Mouse (Mus musculus) thymus, postnatal 36 days (tissue): ENCODE measurements at regions not wholly inside any gene's neighbourhood (a gene's known extent, or its start where the extent isn't known, plus 50 kb on each side); places are given as distances from the start of the nearest gene placed in this dataset.

ENCODE experiments used
- DNase-seq, 2 experiments: peaks; one replicate each; pipeline ENCODE4 v3.0.0; 2022; ENCODE audit warnings: mixed read lengths in 2 of 2

DNA sequence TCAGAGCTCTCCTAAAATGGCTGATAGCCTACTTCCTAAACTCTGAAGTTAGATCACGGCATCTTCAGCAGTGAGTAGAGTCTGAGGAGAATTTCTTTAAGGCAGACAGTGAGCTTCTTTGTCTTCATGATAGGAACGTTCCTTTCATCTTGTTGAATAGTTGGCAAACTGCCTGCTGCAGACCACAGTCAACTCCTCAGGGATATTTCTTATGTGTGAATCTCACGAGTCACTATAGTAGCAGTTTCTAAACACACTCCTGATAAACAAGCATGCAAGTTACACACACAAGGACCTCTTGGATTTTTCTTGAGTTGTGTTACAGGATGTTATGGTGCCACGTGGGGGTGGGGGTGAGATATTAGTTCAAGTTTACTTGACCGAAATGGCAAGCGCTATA lies 205.2 kb downstream of the Gm11077 start:
- DNase-seq: no peak

DNA sequence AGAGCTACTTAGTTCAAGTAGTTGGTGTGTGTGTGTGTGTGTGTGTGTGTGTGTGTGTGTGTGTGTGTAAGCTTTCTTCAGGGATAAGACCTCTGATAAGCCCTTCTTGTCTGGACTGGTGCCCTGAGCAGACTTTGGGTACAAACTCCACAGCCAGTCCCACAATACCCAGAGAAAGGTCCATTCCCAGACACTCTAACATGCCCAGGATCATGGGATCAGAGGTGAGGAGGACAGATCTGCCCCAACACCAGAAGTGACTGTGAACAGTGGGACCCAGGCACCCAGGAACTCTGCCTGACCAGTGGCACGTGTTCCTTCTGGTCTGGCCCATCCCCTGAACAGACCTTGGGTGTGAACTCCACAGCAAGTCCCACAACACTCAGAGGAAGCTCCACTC lies 208.9 kb downstream of the Gm11077 start:
- DNase-seq: no peak

DNA sequence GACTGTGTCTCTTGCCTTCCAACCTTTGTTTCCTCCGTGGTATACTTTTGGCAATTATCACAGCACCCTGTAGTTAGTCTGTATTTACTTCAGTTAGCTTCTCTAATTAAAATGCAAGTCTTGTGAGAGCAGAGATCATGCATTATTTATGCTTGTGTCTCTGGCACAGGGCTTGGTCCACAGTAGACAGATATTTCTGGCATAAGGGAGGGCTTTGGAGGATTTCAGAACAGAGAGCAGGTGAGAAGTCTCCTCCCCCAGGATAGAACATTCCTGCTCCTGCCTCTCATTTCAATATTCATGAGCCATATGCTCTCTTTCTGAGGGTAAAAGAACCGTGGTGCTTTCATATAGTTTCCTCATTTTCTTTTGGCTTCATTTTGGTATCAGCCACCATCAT lies 217.6 kb downstream of the Gm11077 start:
- DNase-seq: no peak

DNA sequence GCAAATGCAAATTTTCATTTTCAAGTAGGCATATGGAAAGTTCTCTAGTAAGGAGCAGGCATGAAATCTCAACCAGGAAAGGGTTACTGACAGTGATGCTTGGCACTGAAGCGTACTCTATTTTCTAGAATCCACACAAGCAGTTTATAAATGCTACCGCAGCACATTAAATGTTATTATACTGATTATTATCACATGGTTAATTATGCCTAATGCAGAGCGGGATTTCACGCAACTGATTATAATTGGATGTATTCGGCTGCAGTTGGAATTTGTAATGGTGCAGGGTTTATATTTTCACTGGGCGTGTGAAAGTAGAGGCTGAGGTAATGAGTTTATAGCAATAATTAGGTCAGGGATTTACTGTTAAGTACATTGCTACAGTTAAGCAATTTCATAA lies 221.4 kb downstream of the Gm11077 start:
- DNase-seq: no peak

DNA sequence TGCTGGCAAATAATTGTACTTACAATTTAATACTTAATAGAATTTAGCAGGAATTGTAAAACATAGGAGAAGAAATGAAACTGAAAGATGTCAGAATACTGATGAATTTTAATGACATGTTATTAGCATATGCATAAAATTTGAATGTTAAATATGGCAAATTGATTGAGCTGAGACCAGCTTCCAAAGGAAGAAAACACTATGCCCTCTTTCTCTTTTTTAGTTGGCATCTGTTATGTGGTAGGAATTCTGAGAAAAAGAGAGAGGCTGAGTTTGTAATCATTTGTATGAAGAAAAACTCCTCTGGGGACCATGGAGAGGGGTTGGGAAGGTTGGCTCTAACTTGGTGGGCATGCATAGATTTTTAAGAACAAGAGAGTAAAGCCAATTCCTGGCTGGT lies 224.2 kb downstream of the Gm11077 start:
- DNase-seq: no peak

DNA sequence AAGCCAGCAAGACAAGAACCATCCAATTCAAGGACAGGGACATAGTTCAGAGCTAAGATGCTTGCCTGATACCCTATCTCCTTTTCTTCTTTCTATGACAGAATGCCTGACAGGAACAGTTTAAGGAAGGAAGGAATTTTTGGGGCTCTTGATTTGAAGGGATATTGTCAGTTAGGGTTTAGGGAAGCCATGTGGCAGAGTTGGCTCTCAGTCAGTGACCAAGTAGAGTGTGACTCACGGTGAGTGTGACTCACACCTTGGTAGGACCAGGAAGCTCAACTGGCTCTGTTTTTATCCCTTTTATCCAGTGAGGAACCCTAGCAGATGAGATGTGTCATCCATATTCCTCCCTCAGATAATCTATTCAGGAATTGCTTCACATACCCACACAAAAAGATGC lies 224.6 kb downstream of the Gm11077 start:
- DNase-seq: no peak

DNA sequence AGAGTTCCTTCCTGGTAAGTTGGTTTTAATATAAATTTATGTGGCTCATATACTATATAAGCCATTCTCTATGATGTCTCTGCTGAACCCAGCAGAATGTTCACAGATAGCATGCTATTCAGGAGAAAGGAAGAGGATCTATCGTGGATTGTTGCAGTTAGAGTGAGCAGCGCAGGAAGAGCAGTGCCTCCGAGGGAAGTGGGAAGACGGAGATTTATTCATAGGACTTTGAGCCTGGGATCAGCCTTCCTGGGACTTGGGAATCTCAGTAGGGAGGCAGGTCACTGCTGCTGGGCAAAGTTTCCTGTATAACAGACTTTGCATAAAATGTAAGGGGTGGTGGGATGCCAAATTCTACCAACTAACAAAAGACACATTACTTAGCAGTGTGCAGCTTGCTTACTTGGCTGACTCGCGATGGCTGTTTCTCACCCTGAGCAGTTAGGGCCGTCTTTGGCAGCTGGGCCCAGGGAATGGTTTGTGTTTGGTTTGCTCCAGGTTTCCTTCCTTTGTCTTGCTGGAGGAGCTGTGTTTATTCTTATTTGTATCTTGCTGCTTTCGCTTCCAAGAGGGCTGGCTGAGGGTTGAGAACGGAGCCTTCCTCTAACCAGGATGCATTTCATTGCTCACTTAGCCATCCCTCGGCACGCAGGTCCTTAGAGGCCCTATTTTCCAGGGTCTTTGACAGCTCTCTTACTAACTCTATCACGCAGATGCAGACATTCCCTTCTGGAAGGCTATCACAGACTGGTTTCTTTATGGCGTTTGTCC lies 226.9 kb downstream of the Gm11077 start:
- no peak for DNase-seq

DNA sequence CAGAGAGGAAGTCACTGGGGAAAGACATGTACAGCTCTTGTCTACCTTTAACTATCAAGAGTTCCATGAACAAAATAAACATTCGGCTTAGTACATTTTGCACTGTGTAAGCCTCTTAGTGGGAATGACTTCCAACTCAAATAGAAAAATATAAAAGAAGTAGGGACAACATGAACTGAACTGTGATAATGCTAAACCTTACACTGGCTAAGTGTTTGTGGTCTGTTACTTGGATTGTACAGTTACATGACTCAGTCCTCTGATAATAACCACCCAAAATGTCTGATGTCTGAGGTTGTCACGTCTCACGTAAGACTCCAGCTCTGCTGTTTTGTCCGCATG lies 227.4 kb downstream of the Gm11077 start:
- DNase-seq: no peak

DNA sequence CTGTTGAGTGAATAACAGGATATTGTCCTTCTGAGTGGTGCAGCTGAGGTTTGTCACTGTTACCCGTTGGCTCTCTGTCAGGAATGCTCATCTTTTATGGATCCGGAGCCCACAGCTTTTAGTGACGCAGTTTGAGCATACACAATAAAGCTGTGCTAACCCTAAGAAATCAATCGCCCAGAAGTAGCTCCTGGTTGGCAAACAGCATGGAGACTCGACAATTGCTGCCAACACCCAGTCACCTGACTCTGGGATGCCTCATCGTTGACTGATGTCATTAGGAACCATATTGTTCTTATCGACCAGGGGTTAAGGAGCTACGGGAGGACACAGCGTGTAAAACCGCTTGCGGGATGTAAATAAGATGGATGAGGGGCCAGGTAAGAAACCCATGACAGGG lies 232.9 kb downstream of the Gm11077 start:
- DNase-seq: no peak

DNA sequence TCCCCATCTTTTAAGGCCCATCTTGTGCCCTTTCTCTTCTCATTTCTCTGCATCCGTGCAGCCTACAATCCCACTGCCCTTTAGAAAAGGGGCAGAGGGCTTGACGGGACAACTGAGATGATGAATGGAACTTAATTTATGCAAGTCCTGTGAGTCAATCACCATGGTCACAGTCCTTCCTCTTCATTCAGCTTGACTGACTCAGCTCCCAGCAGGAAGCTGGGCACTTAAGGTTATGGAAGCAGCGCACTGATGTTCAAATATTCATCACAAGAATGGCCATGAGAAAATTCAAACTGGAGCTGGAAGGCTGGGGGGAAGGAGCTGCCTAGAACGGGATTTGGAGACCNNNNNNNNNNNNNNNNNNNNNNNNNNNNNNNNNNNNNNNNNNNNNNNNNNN lies 233.5 kb downstream of the Gm11077 start:
- no peak for DNase-seq

DNA sequence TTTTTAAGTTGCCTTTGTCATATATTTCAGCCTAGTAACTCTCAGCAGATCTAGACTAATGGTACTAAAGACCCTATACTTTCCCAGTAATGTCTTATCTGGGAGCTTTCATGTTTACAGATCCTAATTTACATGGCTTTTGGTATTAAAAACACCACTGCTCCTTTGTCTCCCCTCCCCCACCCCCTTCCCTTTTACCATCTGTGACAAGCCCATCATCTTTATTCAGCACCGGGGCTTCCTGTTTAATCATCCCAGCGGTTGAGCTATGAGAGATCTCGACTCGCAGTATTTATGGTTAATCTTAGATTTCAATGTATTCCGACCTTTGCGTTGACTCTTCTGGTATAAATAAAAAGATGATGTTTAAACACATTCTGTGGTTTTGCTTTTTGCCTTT lies 244.6 kb downstream of the Gm11077 start:
- DNase-seq: no peak

DNA sequence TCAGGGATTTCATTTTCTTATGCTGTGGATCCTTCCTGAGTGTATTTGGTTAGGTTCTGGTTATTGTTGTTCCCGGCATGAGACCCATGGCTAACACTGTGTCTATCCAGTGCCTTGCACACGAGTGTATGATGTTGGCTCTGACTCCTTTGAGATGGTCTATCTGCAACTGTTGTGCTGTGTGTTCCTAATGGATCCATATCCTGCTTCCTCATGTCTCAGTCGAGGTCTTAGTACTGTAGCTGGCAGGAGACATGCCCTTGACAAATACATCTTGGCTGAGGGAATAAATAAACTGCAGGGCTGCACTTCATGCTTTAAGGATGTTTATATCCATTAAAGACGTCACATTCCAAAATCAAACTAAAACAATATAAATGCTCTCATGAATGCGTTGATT lies 247.9 kb downstream of the Gm11077 start:
- no peak for DNase-seq

DNA sequence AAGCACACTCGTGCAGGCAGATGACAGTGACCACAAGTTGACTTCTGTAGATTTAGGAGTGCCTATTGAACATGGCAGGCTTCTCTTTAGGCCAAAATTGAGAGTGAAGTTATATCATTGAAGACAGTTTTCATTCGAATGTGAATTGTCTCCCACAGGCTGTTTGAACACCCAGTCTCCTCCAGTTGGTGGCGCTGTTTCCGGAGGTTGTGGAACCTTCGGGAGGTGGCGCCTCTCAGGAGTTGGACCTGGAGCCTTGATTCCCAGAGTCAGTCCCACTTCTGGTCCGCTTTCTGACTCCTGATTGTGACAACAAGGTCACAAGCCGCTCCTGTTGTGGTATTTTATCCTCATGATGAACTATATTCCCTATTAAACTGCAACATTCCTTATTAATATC lies 254.5 kb downstream of the Gm11077 start:
- no peak for DNase-seq

DNA sequence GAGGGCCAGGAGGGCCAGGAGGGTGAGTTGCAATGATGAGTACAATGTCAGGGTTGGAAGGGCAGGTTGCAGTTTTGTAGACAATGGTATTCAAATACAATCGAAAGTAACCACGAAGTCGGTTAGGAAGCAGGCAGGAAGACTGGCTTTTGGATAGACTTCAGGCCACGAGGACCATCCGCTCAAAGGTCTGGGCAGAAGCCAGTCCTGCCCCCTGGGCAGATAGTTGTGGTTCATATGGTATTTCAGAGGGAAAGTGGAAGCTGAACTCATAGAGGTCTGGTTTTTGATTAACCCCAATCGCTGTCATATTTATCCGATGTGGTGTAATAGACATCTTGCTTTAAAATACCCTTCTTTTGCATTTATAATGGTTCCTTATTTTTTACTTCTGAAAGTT lies 255.2 kb downstream of the Gm11077 start:
- no peak for DNase-seq

DNA sequence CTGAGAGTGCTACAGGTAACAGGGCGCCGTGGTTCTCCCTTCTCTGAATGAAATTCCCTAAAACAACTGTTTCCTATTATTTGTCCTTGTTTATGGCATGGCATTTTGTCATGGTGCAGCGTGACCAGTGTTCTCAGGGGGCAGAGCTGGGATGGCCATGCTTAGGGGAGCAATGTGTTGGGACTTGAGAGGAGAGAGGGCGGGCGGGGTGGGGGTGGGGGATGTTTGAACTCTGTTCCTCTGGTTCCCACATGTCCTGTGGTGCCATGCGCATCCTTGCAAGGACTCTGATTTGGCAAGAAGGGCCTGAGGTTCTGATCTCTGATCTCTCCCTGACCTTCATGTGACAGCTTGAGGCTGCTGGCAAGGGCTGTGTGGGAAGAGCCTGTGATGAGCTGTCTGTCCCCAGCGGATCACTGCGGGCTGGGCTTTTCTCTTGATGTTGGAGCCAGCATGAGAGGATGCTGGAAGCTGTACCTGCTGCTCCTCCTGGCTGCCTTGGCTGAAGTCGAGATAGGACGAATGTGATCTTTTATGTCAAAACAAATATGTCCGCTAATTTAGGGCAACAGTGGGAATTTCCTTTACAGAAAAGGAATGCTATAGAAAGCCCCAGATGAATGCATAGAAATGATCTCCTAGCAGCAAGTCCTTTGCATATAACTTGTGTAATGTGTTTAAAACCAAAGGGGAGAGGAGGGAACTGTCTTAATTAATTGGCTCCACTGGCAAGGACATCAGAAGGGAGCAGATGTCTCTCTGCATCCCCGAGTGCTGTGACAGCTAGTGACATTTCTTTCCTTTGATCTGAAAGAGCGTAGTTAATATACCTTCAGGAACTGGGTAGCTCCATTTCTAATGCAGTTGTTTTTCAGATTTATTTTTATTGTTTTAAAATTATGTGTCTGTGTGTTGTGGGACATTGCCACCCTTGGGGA lies 255.2 kb upstream of the Pde3a start:
- DNase-seq: no peak

DNA sequence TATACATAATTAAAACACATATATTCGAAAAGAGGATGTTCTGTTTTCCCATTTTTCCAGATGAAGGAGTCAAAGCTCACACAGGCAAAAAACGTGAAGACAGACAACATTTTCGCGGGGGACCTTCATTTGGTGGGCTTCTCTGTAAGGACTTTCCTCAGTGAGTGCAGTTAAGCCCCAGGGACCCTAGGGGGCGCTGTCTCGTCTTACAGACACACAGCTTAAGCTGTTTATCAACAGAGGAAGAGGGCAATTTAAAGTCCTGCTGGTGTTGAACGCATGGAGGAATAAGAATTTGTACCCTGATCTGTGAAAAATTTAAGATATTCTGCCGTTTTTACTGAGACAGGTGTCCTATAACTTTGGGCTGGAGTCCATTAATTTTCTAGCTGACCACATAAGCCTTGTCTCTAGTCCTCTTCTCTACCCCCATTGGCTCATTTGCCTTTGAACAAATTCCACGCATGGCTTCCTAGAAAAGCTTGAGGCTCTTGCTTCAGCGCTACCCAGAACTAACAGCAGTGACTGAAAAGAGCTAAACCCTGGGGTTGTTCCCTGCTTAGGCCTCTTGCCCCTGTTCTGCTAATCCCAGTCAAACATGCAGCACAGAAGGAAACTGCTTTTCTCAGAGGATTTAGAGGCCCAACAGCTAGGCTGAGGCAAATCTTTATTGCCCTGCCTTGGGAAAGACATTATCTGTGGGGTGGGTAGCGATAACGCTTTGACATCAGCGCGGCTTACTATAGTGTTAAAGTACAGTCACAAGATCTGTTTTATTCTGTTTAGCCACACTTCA lies 253.5 kb upstream of the Pde3a start:
- DNase-seq: no peak

DNA sequence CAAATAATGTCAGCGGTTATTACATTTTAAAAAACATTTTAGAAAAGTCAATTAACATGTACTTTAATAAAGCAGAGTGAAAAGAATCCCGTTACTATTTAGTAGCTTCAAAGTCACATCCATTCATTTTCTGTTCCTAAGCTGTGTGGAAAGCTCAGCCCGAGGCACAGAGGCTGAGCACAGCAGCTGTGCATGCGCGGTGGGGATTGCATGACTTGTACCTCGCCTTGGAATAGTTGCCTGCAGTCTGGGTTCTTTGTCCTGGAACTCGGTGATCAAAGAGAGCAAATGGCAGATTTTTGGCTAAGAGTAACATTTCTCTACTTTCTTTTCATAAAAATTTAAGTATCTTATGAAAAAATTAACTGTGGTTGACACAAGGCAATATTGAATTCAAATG lies 251.0 kb upstream of the Pde3a start:
- DNase-seq: no peak

DNA sequence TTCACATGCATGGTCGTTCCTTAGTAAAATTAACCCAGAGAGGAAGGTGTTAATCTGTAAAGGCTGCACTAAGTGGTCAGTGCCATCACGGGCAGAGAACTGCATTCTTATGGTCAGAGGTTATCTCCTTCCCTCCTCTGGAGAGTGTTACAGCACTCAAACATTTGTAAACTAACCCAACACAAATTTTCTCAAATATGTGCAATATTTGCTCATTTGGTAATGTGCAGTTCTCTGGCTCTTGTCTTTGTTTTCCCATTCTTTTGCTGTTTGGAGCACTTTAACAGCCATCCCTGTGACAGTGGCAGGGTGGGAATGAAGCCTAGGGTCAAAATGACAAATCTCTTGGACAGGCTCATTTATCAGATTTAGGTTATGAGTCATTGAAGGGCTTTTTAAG lies 248.5 kb upstream of the Pde3a start:
- DNase-seq: no peak

DNA sequence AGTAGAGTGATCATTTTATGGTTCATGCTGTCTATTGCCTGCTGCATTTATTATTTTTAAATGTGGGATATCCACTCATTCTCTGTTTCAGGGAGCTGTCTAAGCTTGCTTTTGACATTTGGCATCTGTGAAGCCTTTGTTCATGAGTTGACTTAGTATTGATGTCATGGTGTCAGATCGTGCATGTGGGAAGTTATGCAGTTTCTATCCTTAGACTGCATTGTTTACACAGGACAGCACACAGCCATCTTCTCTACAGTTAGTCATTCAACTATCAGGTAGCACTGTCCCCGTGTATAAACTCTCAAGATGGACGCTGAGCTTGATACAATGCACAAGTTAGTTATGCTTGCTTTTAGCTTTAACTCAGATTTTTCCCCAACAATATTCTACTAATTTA lies 247.8 kb upstream of the Pde3a start:
- no peak for DNase-seq

DNA sequence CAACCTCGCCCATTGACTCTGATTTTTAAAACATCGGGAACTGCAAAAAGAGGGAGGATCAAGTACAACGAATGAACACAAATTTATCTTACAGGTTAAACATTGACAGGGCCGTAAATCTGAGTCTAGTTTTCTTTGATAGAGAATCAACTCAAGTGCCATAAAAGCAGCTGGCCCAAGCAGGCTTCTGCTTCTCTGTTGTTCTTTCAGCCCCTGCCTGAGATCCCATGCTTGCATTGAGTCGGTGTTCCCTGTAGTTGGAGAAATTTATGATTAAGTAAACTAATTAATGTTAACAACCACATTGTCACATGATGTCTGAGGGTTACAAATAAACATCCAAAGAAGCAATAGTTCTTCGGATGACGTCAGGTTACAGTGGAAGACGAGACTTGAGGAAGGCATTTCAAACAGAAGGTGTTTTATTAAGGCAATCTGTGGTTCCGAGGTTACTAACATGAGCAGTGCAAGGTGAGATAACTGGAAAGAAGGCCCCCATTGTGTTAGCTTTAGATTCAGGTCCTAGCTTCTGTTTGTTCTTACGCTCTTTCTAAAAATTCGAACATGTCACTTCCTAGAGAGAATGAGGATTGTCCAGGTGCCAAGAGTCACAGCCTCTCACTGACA lies 233.9 kb upstream of the Pde3a start:
- no peak for DNase-seq

DNA sequence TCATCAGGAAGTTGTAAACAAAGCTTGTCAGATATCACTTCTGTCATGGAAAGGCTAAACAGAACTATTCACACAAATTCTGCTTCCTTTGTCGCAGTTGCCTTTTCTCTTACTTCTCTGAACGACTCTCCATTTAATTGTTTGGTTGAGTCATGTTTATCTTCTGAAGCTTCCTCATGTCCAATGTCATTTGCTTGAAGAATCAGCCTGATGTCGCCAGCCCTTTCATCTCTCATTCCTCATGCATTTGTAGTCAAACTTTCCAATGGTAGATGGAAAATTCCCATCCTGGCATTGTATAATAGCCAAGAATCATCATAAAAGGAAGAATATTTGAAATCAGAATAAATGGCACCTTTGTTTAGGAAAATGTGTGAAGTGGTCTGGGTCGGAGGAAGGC lies 225.6 kb upstream of the Pde3a start:
- DNase-seq: no peak

DNA sequence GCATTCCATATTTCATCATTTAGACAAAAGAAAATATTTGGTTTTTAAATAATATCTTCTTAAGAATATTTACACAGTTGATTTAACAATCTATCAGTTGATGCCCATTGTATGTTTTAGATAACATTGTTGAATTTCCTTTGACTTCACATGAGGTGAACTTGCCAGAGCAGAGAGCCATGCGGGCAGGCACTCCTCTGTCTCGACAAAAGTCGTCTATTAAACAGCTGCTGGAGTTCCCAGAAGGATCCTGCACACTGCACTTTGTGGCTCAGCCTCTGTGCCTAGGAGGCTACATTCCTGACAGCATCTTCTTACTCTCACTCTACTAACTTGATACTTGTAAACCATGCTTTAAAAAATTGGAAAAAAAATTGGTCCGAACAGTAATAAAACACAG lies 221.7 kb upstream of the Pde3a start:
- no peak for DNase-seq

DNA sequence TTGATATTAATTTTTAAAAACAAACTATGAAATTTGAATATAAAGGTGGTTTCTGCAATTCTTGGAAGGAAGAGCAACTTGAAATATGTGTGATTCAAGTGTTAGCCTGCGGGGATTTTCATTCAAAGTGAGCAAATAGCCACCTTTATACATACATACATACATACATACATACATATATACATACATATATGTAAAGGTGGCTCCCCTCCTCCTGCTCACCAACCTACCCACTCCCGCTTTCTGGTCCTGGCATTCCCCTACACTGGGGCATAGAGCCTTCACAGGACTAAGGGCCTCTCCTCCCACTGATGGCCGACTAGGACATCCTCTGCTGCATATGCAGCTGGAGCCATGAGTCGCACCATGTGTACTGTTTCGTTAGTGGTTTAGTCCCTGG lies 221.3 kb upstream of the Pde3a start:
- no peak for DNase-seq
